Mouse (Mus musculus): ENCODE data around the gene Sptbn4.

DNA sequence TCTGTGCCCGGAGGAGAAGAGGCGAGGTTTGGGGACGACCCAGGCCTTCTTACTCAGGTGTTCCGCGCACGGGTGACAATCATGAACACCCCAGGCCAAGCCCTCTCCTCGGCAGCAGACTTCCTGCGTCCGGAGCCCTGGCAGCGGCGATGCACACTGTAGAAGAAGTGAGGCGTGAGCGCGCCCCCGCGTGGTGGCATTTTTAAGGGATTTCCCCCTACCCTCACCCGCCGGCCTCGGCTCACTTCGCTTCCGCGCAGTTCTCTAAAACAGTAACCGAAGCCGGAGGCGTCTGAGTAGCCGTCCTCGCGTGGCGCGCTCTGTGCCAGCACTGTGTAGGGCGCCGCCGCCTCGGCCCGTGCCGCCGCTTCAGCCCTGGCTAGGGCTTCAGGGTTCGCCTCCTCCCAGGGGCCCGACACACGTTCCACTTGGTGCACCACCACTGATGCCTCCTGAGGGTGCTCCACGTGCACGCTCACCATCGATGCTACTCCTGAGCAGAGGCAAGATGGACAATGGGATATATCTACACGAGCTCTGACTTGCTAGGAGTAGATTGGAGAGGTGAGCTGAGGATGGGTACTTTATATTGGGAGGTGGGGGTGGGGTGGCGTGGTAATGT, 118.0 kb downstream of the Sptbn4 start:
- TF ChIP-seq ZC3H11A (IDR thresholded peaks at IDR 0.05; ENCODE audit: borderline replicate concordance, low read depth, low read length): peak; percentile 22; the same call in 1 of the 2 replicates
- TF ChIP-seq ZNF384 (IDR thresholded peaks at IDR 0.05; ENCODE audit: low read depth, low read length): no peak
- no peak for TF ChIP-seq CHD2 (IDR thresholded peaks at IDR 0.05; ENCODE audit: low read depth, low read length)
- no peak for TF ChIP-seq HCFC1 (IDR thresholded peaks at IDR 0.05; ENCODE audit: borderline replicate concordance, insufficient read depth, low read length)

Measured in ES-E14 (cell line).